ENCODE assay signal across 11 mouse cellular contexts in the genomic region with DNA sequence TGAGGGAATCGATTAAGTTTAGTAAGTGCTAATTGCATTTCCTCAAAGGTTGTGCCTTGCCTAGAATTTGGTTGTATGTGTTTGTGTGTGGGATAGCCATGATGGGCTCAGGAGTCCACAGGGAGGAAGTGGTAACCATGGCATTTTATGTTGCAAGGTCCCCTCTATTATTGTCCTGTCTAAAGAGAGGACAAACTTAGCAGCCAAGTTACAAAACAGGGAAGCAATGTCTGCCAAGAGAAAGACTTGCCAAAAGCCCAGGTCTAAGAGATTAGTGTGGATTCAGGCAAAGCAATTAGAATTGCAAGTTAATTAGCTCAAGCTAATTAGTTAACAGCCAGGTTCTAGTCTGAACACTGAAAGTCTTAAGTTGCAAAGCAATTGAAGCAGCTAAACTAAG. TPM values are rescaled to one million over a fixed set of nuclear protein-coding genes. Genes with fewer than 3 reads are reported as not detected.
"Had no signal": no experiment of that assay in that cellular context is flagged by ENCODE, and none has a peak within 500 bp of the region (broad histone marks: within the 10 kb centered on the region; RNA-seq: fewer than 3 reads in every experiment).

No protein-coding gene starts in this region.

- H3K9ac ChIP-seq: limb, embryonic 12.5 days; liver, embryonic 13.5 days; liver, postnatal 0 days; lung, embryonic 15.5 days; midbrain, embryonic 13.5 days; neural tube, embryonic 15.5 days had no signal

- H3K9me3 ChIP-seq: limb, embryonic 12.5 days; liver, embryonic 13.5 days; lung, embryonic 15.5 days; midbrain, embryonic 13.5 days; neural tube, embryonic 15.5 days had no signal

- H3K4me2 ChIP-seq: limb, embryonic 12.5 days; liver, embryonic 13.5 days; lung, embryonic 15.5 days; midbrain, embryonic 13.5 days; neural tube, embryonic 15.5 days had no signal

- H3K36me3 ChIP-seq: limb, embryonic 12.5 days; liver, embryonic 13.5 days; lung, embryonic 15.5 days; midbrain, embryonic 13.5 days; neural tube, embryonic 15.5 days had no signal

- H3K4me3 ChIP-seq: limb, embryonic 12.5 days; liver, embryonic 13.5 days; lung, embryonic 15.5 days; midbrain, embryonic 13.5 days; myocyte; neural tube, embryonic 15.5 days had no signal

- H3K27ac ChIP-seq: limb, embryonic 12.5 days; liver, embryonic 13.5 days; lung, embryonic 15.5 days; midbrain, embryonic 13.5 days; neural tube, embryonic 15.5 days; stomach, postnatal 0 days had no signal

- ATAC-seq: liver, postnatal 0 days; midbrain, embryonic 13.5 days had no signal

- H3K27me3 ChIP-seq: limb, embryonic 12.5 days; liver, embryonic 13.5 days; lung, embryonic 15.5 days; midbrain, embryonic 13.5 days; neural tube, embryonic 15.5 days had no signal

- DNase-seq: kidney, postnatal 14 days; liver; liver, embryonic 13.5 days; liver, postnatal 0 days had no signal

- H3K4me1 ChIP-seq: limb, embryonic 12.5 days; liver, embryonic 13.5 days; lung, embryonic 15.5 days; midbrain, embryonic 13.5 days; neural tube, embryonic 15.5 days had no signal

RNA-seq across cellular contexts. Expression of a gene that starts 14.1 kb away (rescaled TPM):
- total RNA-seq: megakaryocyte-erythroid progenitor cell, adult 5-6 weeks had no signal
